Mouse (Mus musculus): ENCODE data around the gene Greb1. TPM values are rescaled to one million over a fixed set of nuclear protein-coding genes. Genes with fewer than 3 reads are reported as not detected.

The Greb1 gene
- polyA plus RNA-seq (2012; rRNA removed): 1.1 and 1.6 TPM in 2 replicates
- polyA plus RNA-seq (2014; fragmentation: Nextera tagmentation; extraction: Ambion mirVana): 0.41 and 0.96 TPM in 2 replicates

DNA sequence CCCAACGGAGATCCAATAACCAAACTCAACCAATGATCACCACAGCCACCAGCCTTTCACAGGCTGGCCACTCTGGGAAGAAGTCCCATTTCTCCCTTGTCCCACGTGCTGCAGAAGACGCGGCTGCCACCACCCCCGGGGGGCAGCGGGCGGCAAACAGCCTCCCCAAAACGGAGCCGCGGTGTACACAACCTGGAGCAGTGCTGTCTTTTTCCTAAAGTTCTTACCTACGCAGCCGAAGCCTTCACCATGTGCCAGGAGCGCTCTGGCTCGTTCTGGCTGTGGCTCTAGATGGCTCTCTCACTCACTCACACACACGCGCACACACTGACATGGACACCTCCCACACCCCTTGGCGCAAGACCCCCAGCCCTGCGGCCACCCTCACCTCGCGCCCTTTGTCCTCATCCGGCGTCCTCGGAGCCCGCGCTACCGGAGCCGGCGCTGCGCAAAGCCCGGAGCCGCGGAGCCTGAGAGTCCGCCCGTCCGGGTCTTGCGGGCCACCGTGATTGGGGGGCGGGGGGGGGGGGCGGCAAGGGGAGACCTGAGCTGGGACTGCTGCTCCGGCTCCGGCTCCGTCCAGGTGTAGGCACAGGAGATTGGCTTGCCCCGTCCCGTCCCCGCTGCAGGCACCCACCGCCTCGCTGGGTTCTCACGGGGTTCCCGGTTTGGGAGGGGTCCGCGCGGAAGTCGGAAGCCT, at the start of gene Greb1:
Gene Greb1 (minus strand): TSS at position 628 of the 700 bp plus-strand sequence.
- Histone ChIP-seq H3K4me2 (ENCODE audit: low read depth) (peak within 1 kb of the TSS; percentile 50), H3K36me3 (replicated peaks; ENCODE audit: control insufficient read depth, insufficient read depth, low read depth) (no peaks in the 10 kb centered on the region), H3K27ac (no peak within 1 kb of the TSS), H3K4me1 (replicated peaks; ENCODE audit: control insufficient read depth in 2 of 2, insufficient read depth in 2 of 2, low read length in 1 of 2) (no peaks in the 10 kb centered on the region; a peak in 1 of 4 replicates), H3K9ac (replicated peaks) (no peak within 1 kb of the TSS), H3K27me3 (ENCODE audit: control insufficient read depth, insufficient read depth, low read length) (peaks cover 23% of the 10 kb centered on the region), H3K4me3 (ENCODE audit: insufficient read depth in 1 of 2, low read depth in 2 of 2, low read length in 2 of 2) (peak within 1 kb of the TSS; percentile 45 to 54), H3K9me3 (ENCODE audit: control insufficient read depth, low read length) (no peaks in the 10 kb centered on the region)
- DNase-seq (ENCODE audit: low read depth in 3 of 3, low spot score in 3 of 3) (no peak), ATAC-seq (ENCODE audit: insufficient read depth) (peak; percentile 33)
- no peak for TF ChIP-seq CTCF (IDR thresholded peaks at IDR 0.05; ENCODE audit: low read depth)
- no peak for TF ChIP-seq EP300 (IDR thresholded peaks at IDR 0.05; ENCODE audit: low read depth)
- 2% methylated on average over 52 of the region's 53 CpGs for WGBS (ENCODE audit: insufficient replicate concordance)

DNA sequence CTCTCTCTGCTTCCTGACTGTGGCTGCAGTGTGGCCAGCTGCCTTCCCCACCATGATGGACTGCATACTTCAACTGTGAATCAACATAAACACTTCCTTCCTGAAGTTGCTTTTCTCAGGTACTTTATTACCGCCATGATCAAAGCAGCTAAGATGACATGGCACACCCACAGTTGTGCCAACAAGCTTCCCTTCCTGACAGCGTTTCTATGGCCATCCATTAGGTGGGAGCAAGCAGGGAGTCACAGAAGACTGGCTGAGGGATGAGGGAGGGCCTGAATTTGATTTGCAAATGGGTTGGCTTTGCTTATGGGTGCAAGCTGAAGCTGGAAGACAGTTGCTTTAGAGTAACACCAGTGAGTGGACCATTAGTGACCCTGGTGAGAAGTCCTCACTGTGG, 49.1 kb upstream of the Greb1 start:
- Histone ChIP-seq H3K9me3 (ENCODE audit: control insufficient read depth, low read length) (no peaks in the 10 kb centered on the region), H3K27ac (no peak overlapping the region), H3K9ac (replicated peaks) (no peak overlapping the region), H3K27me3 (ENCODE audit: control insufficient read depth, insufficient read depth, low read length) (no peaks in the 10 kb centered on the region), H3K4me2 (ENCODE audit: low read depth) (no peak overlapping the region), H3K4me3 (ENCODE audit: insufficient read depth in 1 of 2, low read depth in 2 of 2, low read length in 2 of 2) (no peak overlapping the region), H3K36me3 (replicated peaks; ENCODE audit: control insufficient read depth, insufficient read depth, low read depth) (no peaks in the 10 kb centered on the region), H3K4me1 (replicated peaks; ENCODE audit: control insufficient read depth in 2 of 2, insufficient read depth in 2 of 2, low read length in 1 of 2) (no peaks in the 10 kb centered on the region)
- TF ChIP-seq CTCF (IDR thresholded peaks at IDR 0.05; ENCODE audit: low read depth) (no peak), EP300 (IDR thresholded peaks at IDR 0.05; ENCODE audit: low read depth) (no peak)
- WGBS (ENCODE audit: insufficient replicate concordance): 27% methylated on average over 2 of the region's 2 CpGs
- DNase-seq (ENCODE audit: low read depth in 3 of 3, low spot score in 3 of 3) (no peak), ATAC-seq (ENCODE audit: insufficient read depth) (no peak)

DNA sequence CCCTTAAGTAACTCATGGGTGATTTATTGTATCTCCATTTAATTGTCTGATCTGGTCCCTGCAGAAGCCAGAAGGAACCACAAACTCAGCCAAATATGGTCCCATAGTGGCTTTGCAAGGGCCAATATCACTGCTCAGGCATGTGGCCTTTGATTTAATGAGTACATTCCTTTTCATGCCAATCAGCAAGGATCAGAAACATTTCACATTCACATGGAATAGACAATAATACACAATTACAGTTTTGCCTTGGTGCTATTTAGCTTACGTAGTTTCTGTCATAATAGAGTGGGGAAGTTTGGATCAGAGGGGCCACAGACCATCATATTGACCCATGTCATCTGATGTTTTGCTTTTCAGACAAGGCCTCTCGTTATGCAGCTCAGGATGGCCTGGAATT, 47.8 kb upstream of the Greb1 start:
- Histone ChIP-seq H3K27me3 (ENCODE audit: control insufficient read depth, insufficient read depth, low read length) (no peaks in the 10 kb centered on the region), H3K9ac (replicated peaks) (no peak overlapping the region), H3K9me3 (ENCODE audit: control insufficient read depth, low read length) (no peaks in the 10 kb centered on the region), H3K4me3 (ENCODE audit: insufficient read depth in 1 of 2, low read depth in 2 of 2, low read length in 2 of 2) (no peak overlapping the region), H3K4me2 (ENCODE audit: low read depth) (no peak overlapping the region), H3K36me3 (replicated peaks; ENCODE audit: control insufficient read depth, insufficient read depth, low read depth) (no peaks in the 10 kb centered on the region), H3K27ac (no peak overlapping the region), H3K4me1 (replicated peaks; ENCODE audit: control insufficient read depth in 2 of 2, insufficient read depth in 2 of 2, low read length in 1 of 2) (no peaks in the 10 kb centered on the region)
- DNase-seq (ENCODE audit: low read depth in 3 of 3, low spot score in 3 of 3) (no peak), ATAC-seq (ENCODE audit: insufficient read depth) (no peak)
- WGBS (ENCODE audit: insufficient replicate concordance): 67% methylated on average over 2 of the region's 2 CpGs
- TF ChIP-seq CTCF (IDR thresholded peaks at IDR 0.05; ENCODE audit: low read depth) (no peak), EP300 (IDR thresholded peaks at IDR 0.05; ENCODE audit: low read depth) (no peak)

DNA sequence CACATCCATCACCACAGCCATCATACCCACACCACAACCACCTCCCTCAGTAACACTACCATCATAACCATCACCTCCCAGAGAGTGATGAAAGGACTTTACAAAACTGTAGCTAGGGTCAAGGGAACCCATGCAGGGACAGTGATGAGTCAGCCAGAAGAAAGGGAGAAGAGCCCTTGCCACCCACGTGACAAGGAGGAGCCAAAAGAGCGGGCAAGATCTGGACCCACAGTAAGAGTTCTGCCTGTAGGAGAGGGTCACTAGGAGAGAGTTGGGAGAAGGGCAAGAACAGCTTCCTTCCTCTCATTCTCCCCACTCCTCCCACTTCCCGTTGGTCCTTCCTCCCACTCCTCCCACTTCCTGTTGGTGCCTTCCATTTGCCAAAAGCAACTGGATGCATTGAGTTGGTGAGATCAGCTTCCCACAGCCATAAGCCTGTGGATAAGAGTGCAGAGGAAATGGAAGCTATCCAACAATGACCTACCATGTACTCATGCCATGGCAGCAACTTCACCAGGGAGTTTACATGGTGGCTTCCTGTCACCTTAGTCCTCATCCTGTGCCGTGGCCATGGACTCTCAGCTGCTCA, 46.6 kb upstream of the Greb1 start:
- Histone ChIP-seq H3K36me3 (replicated peaks; ENCODE audit: control insufficient read depth, insufficient read depth, low read depth) (no peaks in the 10 kb centered on the region), H3K9ac (replicated peaks) (no peak overlapping the region), H3K9me3 (ENCODE audit: control insufficient read depth, low read length) (no peaks in the 10 kb centered on the region), H3K4me2 (ENCODE audit: low read depth) (no peak overlapping the region), H3K27ac (no peak overlapping the region), H3K4me3 (ENCODE audit: insufficient read depth in 1 of 2, low read depth in 2 of 2, low read length in 2 of 2) (no peak overlapping the region), H3K27me3 (ENCODE audit: control insufficient read depth, insufficient read depth, low read length) (no peaks in the 10 kb centered on the region), H3K4me1 (replicated peaks; ENCODE audit: control insufficient read depth in 2 of 2, insufficient read depth in 2 of 2, low read length in 1 of 2) (no peaks in the 10 kb centered on the region)
- 33% methylated on average over 4 of the region's 4 CpGs for WGBS (ENCODE audit: insufficient replicate concordance)
- ATAC-seq (ENCODE audit: insufficient read depth) (no peak), DNase-seq (ENCODE audit: low read depth in 3 of 3, low spot score in 3 of 3) (no peak)
- TF ChIP-seq EP300 (IDR thresholded peaks at IDR 0.05; ENCODE audit: low read depth) (no peak), CTCF (IDR thresholded peaks at IDR 0.05; ENCODE audit: low read depth) (no peak)

Measured in liver, embryonic 14.5 days (tissue).